Mouse (Mus musculus) T-cell, adult 2 months (primary cell): ENCODE results near the gene E2f2.

Source experiments
- DNase-seq: peaks from one replicate; pipeline ENCODE4 v3.0.0; 2022; ENCODE audit warnings: low spot score

The E2f2 gene

GRCm38 (mm10) chr4:136206033-136206893 lies 34.1 kb downstream of the E2f2 start, which contains the start of gene Asap3:
Asap3 (plus strand) TSS chr4:136206365.
- DNase-seq, result peak; percentile 73

GRCm38 (mm10) chr4:136206943-136207342 lies 34.7 kb downstream of the E2f2 start:
- DNase-seq, result no peak

DNA sequence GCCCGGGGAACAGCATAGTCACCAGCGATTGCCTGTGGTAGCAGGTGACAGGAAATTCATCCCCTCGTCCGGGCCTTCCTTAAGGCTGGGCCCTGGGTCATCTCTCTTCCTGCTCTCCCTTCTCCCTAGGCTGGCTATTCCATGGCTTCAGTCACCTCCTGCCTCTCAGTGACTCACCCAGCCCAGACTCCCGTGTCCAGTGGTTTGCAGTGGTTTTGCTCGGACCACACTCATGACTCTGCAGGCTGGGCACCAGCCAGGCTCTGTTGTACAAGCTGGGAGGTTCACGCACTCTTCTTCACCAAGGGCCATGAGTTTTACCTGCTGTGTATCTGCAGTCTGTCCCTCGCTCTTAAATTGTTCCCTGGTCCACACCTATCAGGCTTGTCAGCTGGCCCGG lies 38.7 kb downstream of the E2f2 start:
- DNase-seq, result no peak

DNA sequence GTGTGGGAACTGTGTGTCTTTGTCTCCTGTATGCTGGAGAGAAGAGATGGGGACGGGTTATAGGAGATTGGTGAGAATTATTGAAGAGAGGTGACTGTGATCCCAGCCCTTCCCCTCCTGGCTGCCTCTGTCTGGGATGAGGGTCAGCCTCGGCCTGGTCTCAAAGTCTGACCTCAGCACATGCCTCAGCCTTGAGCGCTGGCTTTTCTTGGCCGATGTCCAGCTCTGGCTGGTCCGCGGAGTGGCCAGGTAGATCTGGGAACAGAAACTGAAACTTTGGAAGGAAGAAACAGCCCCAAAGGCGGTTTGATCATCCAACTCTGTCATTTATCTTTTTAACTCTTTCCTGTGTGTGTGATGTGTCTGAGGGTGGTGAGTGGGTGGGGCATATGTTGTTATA lies 41.4 kb downstream of the E2f2 start:
- no peak for DNase-seq

- no peak for DNase-seq
These were observed 42.6 kb downstream of the E2f2 start for GRCm38 (mm10) chr4:136214828-136215227.

DNA sequence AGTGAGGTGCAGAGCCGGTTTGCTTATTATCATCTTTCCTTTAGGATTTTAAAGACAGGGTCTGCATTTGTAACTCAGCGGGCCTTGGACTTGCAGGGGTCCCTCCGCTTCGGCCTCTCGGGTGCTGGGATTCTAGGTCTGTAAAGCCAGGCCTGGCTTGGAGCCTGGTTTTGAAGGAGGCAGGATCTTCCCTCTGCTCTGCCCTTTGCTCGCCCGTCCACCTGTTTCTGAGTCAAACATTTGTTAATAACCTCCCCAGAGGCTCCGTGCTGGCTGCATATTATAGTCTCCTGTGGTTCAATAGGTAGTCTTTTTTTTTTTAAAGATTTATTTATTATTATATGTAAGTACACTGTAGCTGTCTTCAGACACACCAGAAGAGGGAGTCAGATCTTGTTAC lies 43.4 kb downstream of the E2f2 start:
- no peak for DNase-seq

DNA sequence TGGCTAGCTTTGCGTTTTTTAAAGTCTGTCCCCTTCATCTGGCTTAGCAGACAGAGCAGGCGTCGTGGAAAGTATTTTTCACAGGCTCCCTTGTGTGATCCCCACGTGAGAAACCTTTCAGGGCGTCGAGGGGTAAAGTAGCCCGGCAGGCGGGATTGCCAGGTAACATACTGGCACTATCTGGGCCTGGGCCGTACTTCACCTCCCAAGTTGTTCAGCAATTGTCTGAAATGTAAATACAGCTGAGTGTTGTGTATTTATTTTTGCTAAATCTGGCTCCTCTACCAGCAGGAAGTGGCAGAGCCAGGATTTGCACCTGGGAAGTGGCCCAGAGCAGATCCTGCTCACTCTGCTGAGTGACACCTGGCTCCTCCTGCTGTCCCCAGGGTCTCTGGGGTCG lies 44.9 kb downstream of the E2f2 start:
- DNase-seq, result no peak

DNA sequence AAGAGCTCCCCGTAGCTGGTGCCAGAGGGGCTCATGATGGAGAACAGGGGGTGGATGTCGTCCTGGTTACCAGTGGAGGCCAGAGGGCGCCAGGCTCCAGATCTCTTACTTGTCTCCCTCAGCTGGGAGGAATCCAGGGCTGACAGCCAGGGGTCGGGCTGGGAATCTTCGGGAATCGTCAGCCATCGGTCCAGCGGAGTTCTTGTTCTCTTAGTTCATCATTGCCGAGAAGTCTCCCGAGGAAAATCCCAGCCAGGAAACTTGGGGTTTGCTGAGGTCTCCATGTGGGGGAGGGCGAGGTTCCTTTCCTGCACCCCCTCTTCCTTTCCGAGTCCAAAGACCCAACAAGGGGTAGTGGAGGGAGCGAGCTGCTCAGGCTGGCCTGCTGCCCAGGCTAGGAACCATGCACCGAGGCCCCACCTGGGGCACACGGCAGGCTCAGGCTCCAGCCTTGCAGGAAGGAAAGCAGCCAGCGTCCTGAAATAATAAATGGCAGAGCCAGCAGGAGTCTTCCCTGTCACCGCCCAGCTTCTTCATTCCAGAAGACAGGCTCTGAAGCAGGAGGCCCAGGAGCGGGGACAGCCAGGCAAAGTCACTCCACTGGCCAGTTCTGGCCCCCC lies 46.5 kb downstream of the E2f2 start:
- DNase-seq, result no peak

- no peak for DNase-seq
These were observed 48.1 kb downstream of the E2f2 start for GRCm38 (mm10) chr4:136220133-136220775.

GRCm38 (mm10) chr4:136223549-136224239 lies 51.5 kb downstream of the E2f2 start:
- DNase-seq, result no peak

DNA sequence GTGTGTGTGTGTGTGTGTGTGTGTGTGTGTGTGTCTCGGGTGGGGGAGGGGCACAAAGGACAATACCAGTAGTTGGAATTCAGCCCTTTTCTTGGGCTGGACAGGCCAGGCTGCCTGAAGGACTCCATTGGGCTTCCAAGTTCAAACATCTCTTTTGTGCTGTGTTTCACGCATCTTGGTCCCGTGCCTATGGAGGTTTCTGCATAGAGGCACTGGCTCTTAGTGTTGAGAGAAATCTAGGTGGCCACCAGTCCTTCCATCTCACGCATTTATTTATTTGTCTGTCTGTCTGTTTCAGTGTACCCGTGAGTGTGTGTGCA lies 52.0 kb downstream of the E2f2 start:
- no peak for DNase-seq

DNA sequence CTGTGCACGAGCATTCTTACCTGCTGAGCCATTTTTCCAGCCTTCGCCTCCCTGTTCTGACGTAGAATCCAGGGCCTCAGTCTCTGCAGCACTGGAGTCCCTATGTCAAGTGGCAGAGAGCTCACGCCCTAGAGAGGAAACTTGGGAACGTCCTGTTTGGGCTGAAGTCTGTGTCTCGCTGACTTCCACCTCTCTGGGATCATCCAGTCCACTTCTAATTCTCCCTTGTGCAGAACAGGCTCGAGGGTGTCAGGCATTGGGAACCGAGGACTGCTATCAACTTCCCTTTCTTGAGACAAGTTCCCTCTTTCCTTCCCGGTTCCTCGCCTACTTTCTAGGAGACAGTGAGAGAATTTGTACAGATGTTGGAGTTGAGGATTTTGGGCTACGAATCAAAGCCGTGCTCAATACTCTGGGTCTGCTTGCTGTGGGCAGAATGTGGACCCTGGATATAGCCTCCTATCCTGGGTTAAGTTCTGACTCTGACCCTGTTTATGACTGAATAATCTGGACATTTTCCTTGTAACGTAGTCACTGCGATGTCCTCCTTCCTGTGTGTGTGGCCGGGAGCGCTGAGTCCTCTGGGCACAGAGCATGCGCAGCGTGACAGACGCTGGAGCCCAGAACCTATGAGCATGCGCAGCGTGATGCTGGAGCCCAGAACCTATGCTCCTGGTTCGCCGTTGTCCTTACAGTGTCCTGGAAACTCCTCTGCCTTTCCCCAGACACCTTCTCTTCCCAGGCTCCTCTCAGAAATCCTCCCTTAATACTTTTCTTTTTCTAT lies 52.7 kb downstream of the E2f2 start:
- no peak for DNase-seq

DNA sequence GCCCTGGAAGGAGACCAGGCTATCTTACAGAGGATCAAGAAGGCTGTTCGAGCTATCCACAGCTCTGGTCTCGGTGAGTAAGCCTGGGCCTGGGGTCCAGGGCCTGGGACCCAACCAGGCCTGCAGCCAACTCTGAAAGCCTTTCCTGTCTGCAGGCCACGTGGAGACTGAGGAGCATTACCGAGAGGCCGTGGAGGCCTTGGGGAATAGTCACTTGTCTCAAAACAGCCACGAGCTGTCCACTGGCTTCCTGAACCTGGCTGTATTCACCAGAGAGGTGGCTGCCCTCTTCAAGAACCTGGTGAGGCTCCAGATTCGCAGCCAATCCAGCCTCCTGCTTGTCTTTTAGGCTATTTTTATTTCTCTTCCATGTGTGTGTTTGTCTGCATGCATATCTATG lies 55.2 kb downstream of the E2f2 start:
- no peak for DNase-seq

GRCm38 (mm10) chr4:136228640-136229039 lies 56.4 kb downstream of the E2f2 start:
- no peak for DNase-seq

DNA sequence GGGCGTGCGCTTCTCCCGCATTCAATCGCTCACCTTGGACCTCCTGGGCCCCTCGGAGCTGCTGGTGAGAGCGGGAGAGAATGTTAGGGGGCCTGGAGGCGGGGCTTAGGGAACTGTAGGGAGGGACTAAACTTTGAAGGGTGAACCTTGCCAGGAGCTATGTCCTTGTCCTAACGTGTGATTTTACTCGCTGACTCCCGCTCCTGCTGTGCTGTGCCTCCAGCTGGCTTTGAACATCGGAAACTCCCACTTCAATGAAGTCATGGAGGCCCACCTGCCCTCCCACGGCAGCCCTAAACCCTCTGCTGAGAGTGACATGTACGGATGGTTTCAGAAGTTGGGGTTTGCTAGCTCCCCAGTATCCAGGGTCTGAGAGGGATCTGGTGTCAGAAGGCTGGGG lies 66.5 kb downstream of the E2f2 start:
- no peak for DNase-seq

DNA sequence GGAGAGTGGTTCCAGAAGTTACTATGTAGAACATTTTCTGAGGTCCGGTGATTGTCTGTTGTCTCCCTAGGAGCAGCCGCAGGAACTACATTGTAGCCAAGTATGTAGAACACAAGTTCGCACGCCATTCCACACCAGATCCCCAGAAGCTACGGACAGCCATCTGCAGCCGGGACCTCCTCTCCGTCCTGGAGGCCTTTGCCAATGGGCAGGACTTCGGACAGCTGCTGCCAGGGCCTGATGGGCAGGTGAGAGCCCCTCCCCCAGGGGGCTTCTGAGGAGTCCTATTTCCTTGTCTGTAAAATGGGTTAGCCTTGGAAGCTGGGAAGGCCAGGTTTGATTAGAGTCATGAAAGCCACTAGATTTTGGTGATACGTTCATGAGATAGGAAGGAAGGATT lies 66.9 kb downstream of the E2f2 start:
- no peak for DNase-seq

GRCm38 (mm10) chr4:136239622-136240021 lies 67.4 kb downstream of the E2f2 start:
- DNase-seq, result peak; percentile 75

- no peak for DNase-seq
These were observed 67.9 kb downstream of the E2f2 start for GRCm38 (mm10) chr4:136240123-136240522.

DNA sequence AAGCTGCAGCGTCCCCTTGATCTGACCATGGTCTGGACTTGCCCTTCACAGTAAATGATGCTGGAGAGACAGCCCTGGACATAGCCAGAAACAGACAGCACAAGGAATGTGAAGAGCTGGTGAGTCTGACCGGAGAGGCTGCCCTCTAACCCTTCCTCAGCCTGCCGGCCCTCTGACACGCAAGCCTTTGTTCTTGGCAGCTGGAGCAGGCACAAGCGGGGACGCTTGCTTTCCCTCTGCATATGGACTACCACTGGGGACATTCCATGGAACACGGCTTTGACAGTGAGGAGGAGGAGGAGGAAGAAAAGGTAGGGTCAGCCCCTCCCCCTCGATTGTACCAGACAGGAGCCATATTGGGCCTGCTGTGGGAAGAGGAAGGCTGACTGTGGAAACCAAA lies 68.8 kb downstream of the E2f2 start:
- no peak for DNase-seq

DNA sequence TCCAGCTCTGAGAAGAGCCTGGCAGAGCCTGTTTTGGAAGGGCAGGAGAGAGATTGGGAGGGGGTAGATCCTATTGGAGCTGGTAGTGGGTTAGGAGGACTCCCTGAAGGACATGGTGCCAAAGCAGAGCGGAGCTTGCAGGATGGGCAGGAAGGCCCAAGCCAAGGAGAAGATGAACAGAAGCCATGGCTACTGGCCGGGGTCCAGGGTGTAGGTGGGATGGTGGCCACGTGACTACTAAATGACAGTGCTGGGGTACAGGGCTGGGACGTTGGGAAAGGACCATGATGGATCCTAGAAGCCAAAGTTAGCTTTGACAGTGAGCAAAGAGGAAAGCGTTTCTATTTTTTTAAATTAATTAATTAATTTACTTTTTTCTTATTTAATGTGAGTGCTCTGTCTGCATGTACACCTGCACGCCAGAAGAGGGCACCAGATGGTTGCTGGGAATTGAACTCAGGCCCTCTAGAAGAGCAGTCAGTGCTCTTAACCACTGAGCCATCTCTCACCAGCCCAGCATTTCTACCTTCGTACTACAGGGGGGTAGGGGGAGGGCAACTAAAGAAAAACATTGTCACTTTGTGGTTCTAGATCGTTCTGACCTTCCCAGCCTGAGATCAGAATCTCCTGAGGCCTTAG lies 70.0 kb downstream of the E2f2 start:
- no peak for DNase-seq

DNA sequence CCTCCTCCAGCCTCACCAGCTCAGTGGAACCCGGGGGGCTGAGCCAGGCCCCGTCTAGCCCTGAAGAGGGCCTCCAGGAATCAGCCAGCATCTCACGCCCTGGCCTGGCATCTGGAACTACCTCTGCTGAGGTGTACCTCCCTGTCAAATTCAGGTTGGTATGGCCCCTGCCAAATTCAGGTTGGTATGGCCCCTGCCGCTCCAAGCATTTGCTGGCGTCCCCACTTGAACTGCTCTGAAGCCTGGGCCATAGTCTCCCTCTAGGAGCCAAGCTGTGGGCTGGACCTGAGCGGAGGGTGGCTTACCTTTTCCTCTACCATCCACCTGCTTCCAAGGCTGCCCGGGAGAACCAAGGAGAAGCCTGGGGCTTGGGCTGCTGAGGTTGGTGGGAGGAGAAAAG lies 70.5 kb downstream of the E2f2 start:
- no peak for DNase-seq
